Mouse (Mus musculus) kidney, embryonic 14.5 days (tissue): ENCODE measurements at regions not wholly inside any gene's neighbourhood (a gene's known extent, or its start where the extent isn't known, plus 50 kb on each side); places are given as distances from the start of the nearest gene placed in this dataset.

Experiments used
- ATAC-seq: fragments of 200-750 bp; cut with Nextera tagmentation; 2 replicates; pipeline ENCODE4 v1.8.0; 2017; ENCODE audit warnings: moderate number of reproducible peaks, mild to moderate bottlenecking, moderate TSS enrichment, moderate library complexity; ENCODE audit not compliant: low FRiP score, low TSS enrichment
- H3K27ac ChIP-seq: fragments of 300-500 bp; sonication (generic); 2 replicates; pipeline ENCODE4 v1.5.1; 2014; ENCODE audit warnings: low read depth, mild to moderate bottlenecking, low read length, moderate library complexity, mixed read lengths
- H3K27me3 ChIP-seq: fragments of 300-500 bp; sonication (generic); 2 replicates; pipeline ENCODE4 v1.6.1; 2014; ENCODE audit warnings: mild to moderate bottlenecking, low read length; ENCODE audit not compliant: control insufficient read depth, insufficient read depth
- H3K36me3 ChIP-seq: fragments of 300-500 bp; sonication (generic); 2 replicates; pipeline ENCODE4 v1.6.1; 2014; ENCODE audit warnings: low read length, mixed read lengths; ENCODE audit not compliant: control insufficient read depth, insufficient read depth
- H3K4me1 ChIP-seq: fragments of 300-500 bp; sonication (generic); 2 replicates; pipeline ENCODE4 v1.6.1; 2014; ENCODE audit warnings: low read length, mixed read lengths; ENCODE audit not compliant: control insufficient read depth, insufficient read depth
- H3K4me2 ChIP-seq: fragments of 300-500 bp; sonication (generic); replicated peaks from 2 replicates; pipeline ENCODE4 v1.6.1; 2014; ENCODE audit warnings: low read depth, mild to moderate bottlenecking, low read length
- H3K4me3 ChIP-seq: fragments of 300-500 bp; sonication (generic); 2 replicates; pipeline ENCODE4 v1.5.1; 2014; ENCODE audit warnings: mild to moderate bottlenecking, low read length
- H3K9ac ChIP-seq: fragments of 300-500 bp; sonication (generic); 2 replicates; pipeline ENCODE4 v1.6.1; 2014; ENCODE audit warnings: low read depth, mild to moderate bottlenecking, low read length, moderate library complexity
- H3K9me3 ChIP-seq: fragments of 300-500 bp; sonication (generic); 2 replicates; pipeline ENCODE4 v1.6.1; 2016; ENCODE audit warnings: low read length; ENCODE audit not compliant: control insufficient read depth
- WGBS: fragments of 180-500 bp; shearing (Covaris S2); extraction: QIAGEN DNeasy Blood & Tissue Kit; methylation state at CpG from one replicate; pipeline ENCODE4 v1.1.7; 2014; 5-methylcytosine and 5-hydroxymethylcytosine counted together

GRCm38 (mm10) chr6:50898792-50899191 is 244.6 kb upstream of the Npvf start:
- Histone ChIP-seq H3K36me3 (no peaks in the 10 kb centered on the region), H3K9me3 (no peaks in the 10 kb centered on the region), H3K27me3 (no peaks in the 10 kb centered on the region), H3K4me3 (no peak overlapping the region), H3K4me2 (no peak overlapping the region), H3K9ac (no peak overlapping the region), H3K4me1 (no peaks in the 10 kb centered on the region), H3K27ac (no peak overlapping the region)
- ATAC-seq, result no peak
- WGBS, result 93% methylated on average over 3 of the region's 3 CpGs

GRCm38 (mm10) chr6:50915166-50916030 is 261.2 kb upstream of the Npvf start:
- Histone ChIP-seq H3K4me1 (peaks cover 4% of the 10 kb centered on the region; the same call in 1 of the 2 replicates), H3K4me3 (no peak overlapping the region), H3K36me3 (no peaks in the 10 kb centered on the region), H3K9ac (no peak overlapping the region), H3K27ac (peak overlapping the region; percentile 90), H3K4me2 (no peak overlapping the region), H3K9me3 (peaks cover 5% of the 10 kb centered on the region; the same call in 1 of the 2 replicates), H3K27me3 (no peaks in the 10 kb centered on the region)
- peak; percentile 55; the same call in 1 of the 2 replicates for ATAC-seq
- 66% methylated on average over 8 of the region's 8 CpGs for WGBS

- H3K36me3 ChIP-seq, result no peaks in the 10 kb centered on the region
- H3K9ac ChIP-seq, result no peak overlapping the region
- H3K27me3 ChIP-seq, result no peaks in the 10 kb centered on the region
- no peak overlapping the region for H3K4me3 ChIP-seq
- no peak overlapping the region for H3K4me2 ChIP-seq
- no peak for ATAC-seq
- H3K27ac ChIP-seq, result peak overlapping the region; percentile 7; the same call in 1 of the 2 replicates
- peaks cover 5% of the 10 kb centered on the region; the same call in 1 of the 2 replicates for H3K9me3 ChIP-seq
- 40% methylated on average over 3 of the region's 3 CpGs for WGBS
- peaks cover 4% of the 10 kb centered on the region; the same call in 1 of the 2 replicates for H3K4me1 ChIP-seq
Observed at GRCm38 (mm10) chr6:50918248-50918647, 264.0 kb upstream of the Npvf start.

- 95% methylated on average over 3 of the region's 3 CpGs for WGBS
- H3K4me2 ChIP-seq, result no peak overlapping the region
- peaks cover 13% of the 10 kb centered on the region for H3K4me1 ChIP-seq
- no peak overlapping the region for H3K9ac ChIP-seq
- H3K36me3 ChIP-seq, result no peaks in the 10 kb centered on the region
- no peaks in the 10 kb centered on the region for H3K27me3 ChIP-seq
- 0 out of 2 replicates have a peak, but pooled peaks cover 3% of the 10 kb centered on the region for H3K9me3 ChIP-seq
- no peak overlapping the region for H3K27ac ChIP-seq
- no peak for ATAC-seq
- no peak overlapping the region for H3K4me3 ChIP-seq
Observed at GRCm38 (mm10) chr6:50922235-50922634, 268.0 kb upstream of the Npvf start.

- 22% methylated on average over 5 of the region's 5 CpGs for WGBS
Observed at GRCm38 (mm10) chr6:50924571-50924970, 270.3 kb upstream of the Npvf start.

GRCm38 (mm10) chr6:50924998-50925397 is 270.8 kb upstream of the Npvf start:
- H3K4me2 ChIP-seq, result no peak overlapping the region
- H3K4me3 ChIP-seq, result no peak overlapping the region
- H3K27ac ChIP-seq, result peak overlapping the region; percentile 51; the same call in 1 of the 2 replicates
- H3K9ac ChIP-seq, result no peak overlapping the region
- H3K4me1 ChIP-seq, result peaks cover 14% of the 10 kb centered on the region
- 0 out of 2 replicates have a peak, but pooled peaks cover 3% of the 10 kb centered on the region for H3K9me3 ChIP-seq
- ATAC-seq, result no peak
- no peaks in the 10 kb centered on the region for H3K36me3 ChIP-seq
- WGBS, result 19% methylated on average over 7 of the region's 7 CpGs
- no peaks in the 10 kb centered on the region for H3K27me3 ChIP-seq

More at GRCm38 (mm10) chr6:50924571-50924970, 270.3 kb upstream of the Npvf start:
- Histone ChIP-seq H3K36me3 (no peaks in the 10 kb centered on the region), H3K27me3 (no peaks in the 10 kb centered on the region), H3K4me3 (no peak overlapping the region), H3K9ac (no peak overlapping the region), H3K4me1 (peaks cover 14% of the 10 kb centered on the region), H3K27ac (peak overlapping the region; percentile 51; the same call in 1 of the 2 replicates), H3K4me2 (no peak overlapping the region), H3K9me3 (0 out of 2 replicates have a peak, but pooled peaks cover 3% of the 10 kb centered on the region)
- ATAC-seq, result no peak

GRCm38 (mm10) chr6:50926313-50926712 is 272.1 kb upstream of the Npvf start:
- Histone ChIP-seq H3K9ac (no peak overlapping the region), H3K9me3 (0 out of 2 replicates have a peak, but pooled peaks cover 3% of the 10 kb centered on the region), H3K27me3 (no peaks in the 10 kb centered on the region), H3K4me2 (no peak overlapping the region), H3K4me1 (peaks cover 14% of the 10 kb centered on the region), H3K4me3 (no peak overlapping the region), H3K36me3 (no peaks in the 10 kb centered on the region), H3K27ac (no peak overlapping the region)
- 62% methylated on average over 1 of the region's 1 CpGs for WGBS
- no peak for ATAC-seq

- no peak overlapping the region for H3K4me2 ChIP-seq
- peak overlapping the region; percentile 15; the same call in 1 of the 2 replicates for H3K27ac ChIP-seq
- no peak overlapping the region for H3K4me3 ChIP-seq
- H3K9ac ChIP-seq, result no peak overlapping the region; the same call in 1 of the 2 replicates
- WGBS, result 28% methylated on average over 9 of the region's 9 CpGs
- 0 out of 2 replicates have a peak, but pooled peaks cover 3% of the 10 kb centered on the region for H3K9me3 ChIP-seq
- H3K4me1 ChIP-seq, result peaks cover 17% of the 10 kb centered on the region
- no peaks in the 10 kb centered on the region for H3K27me3 ChIP-seq
- H3K36me3 ChIP-seq, result no peaks in the 10 kb centered on the region
- ATAC-seq, result 0 out of 2 replicates have a peak, but pooled peaks have one; percentile 43
Observed at GRCm38 (mm10) chr6:50929503-50929902, 275.3 kb upstream of the Npvf start.

GRCm38 (mm10) chr6:50933510-50933909 is 279.3 kb upstream of the Npvf start:
- ATAC-seq, result no peak
- WGBS, result 88% methylated on average over 6 of the region's 6 CpGs
- Histone ChIP-seq H3K4me1 (peaks cover 10% of the 10 kb centered on the region; the same call in 1 of the 2 replicates), H3K4me2 (no peak overlapping the region), H3K36me3 (no peaks in the 10 kb centered on the region), H3K9ac (no peak overlapping the region), H3K9me3 (no peaks in the 10 kb centered on the region), H3K4me3 (no peak overlapping the region), H3K27me3 (no peaks in the 10 kb centered on the region), H3K27ac (no peak overlapping the region)
